Mouse (Mus musculus): ENCODE measurements around the gene Zbtb40.

Zbtb40 gene

GRCm38 (mm10) chr4:137048550-137049032 is at the start of gene Zbtb40:
Gene Zbtb40 (minus strand): TSS chr4:137048801.
- peak; percentile 59 to 91 for DNase-seq (ENCODE audit: low spot score in 2 of 2)

DNA sequence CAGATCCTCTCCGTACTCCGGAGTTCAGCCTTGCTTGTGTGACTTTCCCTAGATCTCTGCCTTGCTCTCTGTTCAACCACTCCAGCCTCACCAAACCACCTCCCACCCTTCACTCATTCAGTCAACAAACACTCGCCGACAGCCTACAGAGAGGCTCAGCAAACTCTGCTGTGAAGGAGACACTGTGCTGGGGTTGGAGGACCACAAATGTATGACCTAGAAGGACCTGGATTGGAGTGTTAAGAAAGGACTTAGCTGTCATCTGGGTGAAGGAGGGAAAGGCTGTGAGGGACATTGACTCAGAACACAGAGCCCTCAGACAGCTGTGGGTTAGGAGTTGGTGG is 49.4 kb upstream of the Zbtb40 start:
- DNase-seq (ENCODE audit: low spot score in 2 of 2), result no peak

DNA sequence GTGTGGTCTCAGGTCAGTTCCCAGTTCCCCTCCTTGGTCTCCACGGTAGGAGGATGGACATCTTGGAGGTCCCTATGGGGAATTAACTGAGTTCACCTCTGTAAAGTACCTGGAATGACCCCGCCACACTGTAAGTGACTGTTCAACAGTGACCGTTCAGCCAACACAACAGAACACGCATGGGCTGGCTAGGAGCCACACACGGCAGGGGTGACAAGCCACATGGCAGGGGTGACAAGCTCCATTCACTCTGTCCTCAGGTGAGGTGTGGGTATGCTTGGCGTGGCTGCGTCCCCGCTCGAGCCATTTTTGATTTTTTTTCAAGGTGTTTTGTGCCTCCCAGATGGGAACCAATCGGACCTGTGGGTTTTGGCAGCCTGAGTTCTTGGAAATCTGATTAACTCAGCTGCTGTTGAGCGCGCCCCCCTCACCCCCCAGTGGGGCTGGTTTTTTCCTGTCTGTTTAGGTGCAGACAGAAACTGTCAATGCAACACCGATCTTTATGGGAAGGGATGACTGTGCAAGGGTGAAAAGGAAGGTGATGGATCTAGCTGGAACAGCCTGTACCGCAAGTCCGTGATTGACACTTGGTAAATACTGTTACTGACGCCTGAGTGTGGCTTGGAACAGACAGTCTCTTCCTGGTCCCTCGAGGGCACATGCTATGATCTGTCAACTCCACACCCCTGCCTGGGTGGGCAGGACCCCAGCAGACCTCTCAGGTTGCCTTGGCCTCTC is 48.8 kb upstream of the Zbtb40 start:
- no peak for DNase-seq (ENCODE audit: low spot score in 2 of 2)

DNA sequence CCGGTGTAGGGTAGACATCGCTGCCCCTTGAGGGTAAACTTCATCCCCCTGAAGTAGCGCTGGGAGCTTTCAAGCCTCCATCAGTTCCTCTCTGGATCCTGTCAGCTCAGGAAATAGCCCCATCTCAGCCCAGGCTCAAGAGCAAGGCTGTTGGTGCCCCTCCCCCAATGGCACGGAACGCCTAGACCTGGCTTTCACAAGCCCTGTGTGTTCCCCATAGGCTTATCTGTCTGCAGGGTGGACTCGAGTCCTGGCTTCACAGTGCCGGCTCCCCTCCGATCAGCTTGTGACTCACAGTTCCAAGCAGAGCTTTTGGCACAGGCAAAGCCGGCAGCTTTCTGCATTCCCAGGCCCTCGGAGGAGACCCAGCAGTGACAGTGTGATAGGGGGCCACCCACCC is 47.8 kb upstream of the Zbtb40 start:
- DNase-seq (ENCODE audit: low spot score in 2 of 2), result no peak

GRCm38 (mm10) chr4:137085083-137085810 is 36.6 kb upstream of the Zbtb40 start:
- no peak for DNase-seq (ENCODE audit: low spot score in 2 of 2)

GRCm38 (mm10) chr4:137082866-137083265 is 34.3 kb upstream of the Zbtb40 start:
- no peak for DNase-seq (ENCODE audit: low spot score in 2 of 2)

DNA sequence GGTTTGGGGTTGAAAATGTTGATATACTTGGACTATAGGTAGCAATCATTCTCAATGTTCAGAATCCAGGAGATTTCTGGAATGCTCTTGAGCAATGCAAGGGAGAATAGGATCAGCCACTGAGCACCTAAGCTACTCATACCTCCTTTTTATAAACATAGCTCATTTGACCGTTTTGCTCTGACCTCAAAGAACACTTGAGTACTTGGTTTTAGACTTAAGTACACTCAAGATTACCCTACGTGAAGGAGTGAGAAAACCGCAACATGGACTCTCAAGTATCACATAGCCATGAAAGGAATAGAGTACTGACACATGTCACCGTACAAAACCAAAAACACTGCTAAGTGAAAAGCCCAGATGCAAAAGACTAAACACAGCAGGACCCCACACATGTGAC is 32.8 kb upstream of the Zbtb40 start:
- DNase-seq (ENCODE audit: low spot score in 2 of 2), result no peak

DNA sequence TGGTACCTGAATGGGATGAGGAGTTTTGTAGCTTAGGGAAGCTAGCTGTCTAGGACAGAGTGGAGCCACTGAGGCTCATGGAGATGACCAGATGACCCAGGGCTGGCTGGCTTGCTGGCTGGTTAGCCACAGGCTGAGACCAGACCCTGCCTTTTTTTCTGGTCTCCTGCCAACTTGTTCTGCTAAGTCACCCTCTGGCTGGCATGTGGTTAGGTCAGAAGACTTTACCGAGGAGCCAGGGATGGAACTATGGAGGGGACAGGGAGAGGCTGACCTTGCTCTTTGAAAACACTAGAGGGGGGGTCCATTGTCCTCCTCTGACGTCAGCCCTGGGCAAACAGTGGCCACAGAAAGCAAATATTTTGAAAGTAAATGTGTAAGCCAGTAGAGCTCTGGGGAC is 28.6 kb upstream of the Zbtb40 start:
- DNase-seq (ENCODE audit: low spot score in 2 of 2), result no peak

DNA sequence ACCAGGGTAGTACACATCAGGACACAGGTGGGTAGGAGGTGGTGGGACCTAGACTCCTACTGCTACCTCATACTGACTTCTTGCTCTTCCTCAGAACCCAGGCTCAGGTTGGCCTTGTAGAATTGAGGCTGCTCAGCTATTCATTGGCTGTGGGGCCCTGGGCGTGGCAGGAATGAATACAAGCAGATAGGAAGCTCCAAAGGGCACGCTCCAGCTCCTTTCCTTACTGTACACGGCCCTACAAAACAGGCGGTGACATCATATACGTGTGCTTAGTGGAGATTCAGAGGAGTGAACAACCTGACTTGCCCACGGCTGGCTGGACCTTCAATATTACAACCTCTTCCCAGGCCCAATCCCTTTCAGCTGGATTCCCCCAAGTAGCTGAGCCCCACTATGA is 22.6 kb upstream of the Zbtb40 start:
- no peak for DNase-seq (ENCODE audit: low spot score in 2 of 2)

DNA sequence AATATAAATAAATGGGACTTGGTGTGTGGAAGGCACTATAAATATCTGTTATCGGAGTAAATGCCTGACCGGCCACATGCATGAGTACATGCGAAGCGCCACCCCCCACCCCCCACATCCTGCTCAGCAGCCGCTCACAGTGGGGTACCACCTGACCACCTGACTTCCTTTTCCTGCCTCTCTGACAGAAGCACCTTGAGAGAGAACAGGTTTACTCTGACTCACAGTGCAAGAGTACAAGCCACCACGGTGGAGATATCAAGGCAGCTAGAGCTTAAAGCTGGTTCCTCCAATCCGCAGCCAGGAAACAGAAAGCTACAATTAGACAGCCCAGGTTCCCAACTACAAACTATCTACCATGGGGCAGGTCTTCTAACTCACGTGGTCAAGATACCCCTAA is 19.9 kb upstream of the Zbtb40 start:
- no peak for DNase-seq (ENCODE audit: low spot score in 2 of 2)

DNA sequence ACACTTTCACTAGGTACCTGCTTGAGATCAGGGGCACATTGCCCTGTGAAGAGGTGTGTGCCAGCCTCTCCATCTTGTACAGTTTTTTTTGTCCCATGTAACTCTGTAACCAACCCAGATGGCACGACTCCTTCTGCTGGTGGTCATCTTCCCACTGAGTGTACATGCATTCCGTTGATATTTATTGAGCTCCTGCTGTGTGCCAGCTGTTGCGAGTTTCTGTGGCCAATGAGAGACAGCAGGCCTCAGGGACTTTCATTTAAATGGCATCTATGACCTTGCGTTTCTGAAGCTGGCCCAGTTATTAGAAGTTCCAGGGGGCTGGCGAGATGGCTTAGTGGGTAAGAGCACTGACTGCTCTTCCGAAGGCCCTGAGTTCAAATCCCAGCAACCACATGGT is 17.2 kb upstream of the Zbtb40 start:
- no peak for DNase-seq (ENCODE audit: low spot score in 2 of 2)

DNA sequence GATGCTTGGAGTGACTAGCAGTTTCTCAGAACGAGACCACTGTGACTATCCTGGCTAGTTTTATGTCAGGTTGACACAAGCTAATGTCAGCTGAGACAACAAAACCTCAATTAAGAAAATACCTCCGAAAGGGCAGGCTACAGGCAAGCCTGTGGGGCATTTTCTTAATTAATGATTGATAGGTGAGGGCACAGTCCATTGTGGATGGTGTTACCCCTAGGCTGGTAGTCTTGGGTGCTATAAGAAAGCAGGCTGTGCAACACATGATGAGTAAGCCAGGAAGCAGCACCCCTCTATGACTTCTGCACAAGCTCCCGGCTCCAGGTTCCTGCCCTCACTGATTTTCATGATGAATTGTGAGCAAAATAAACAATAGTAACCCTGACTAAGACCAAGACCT is 6.3 kb upstream of the Zbtb40 start:
- no peak for DNase-seq (ENCODE audit: low spot score in 2 of 2)

DNA sequence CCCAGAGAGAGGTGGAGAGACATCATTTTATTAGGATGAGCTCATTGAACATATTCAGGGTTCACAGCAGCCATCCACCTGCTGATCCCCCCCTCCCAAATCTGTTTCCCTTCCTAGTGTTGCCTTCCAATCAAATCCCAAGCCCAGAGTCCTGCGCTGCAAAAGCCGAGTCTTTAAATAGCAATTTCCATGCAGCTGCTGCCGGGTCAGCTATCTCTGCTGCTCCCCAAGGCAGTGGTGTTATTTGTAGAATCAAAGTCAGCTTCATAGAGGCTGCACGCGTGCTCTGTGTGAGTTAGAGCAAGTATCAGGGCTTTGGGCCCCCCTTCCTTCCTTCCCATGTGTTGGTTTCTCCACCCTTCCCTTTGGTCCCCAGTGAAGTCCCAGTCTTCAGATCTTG is 5.2 kb upstream of the Zbtb40 start:
- no peak for DNase-seq (ENCODE audit: low spot score in 2 of 2)

GRCm38 (mm10) chr4:137047840-137048549 is 606 bp downstream of the Zbtb40 start:
- peak in 1 of 2 experiments; percentile 22 for DNase-seq (ENCODE audit: low spot score in 2 of 2)

- no peak for DNase-seq (ENCODE audit: low spot score in 2 of 2)
Observed at GRCm38 (mm10) chr4:137046110-137046509, 2.5 kb downstream of the Zbtb40 start.

DNA sequence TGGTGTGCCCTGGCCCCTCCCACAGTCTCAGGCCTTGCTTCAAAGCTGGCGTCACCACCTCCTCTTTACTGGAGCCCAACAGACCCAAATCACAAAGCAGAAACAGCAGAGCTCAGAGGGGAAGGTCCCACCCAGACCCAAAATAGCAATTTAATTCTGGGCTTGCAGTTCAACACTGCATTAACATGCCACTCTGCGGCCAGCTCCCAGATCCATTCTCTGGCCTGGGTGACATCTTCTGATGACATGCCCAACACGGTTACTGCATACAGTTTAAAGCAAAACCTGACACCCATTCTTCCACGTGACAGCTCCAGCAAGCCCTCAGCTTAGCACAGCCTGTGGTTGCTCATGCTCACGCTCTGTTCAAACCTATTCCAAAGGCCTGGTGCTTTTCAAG is 4.1 kb downstream of the Zbtb40 start:
- DNase-seq (ENCODE audit: low spot score in 2 of 2), result no peak

DNA sequence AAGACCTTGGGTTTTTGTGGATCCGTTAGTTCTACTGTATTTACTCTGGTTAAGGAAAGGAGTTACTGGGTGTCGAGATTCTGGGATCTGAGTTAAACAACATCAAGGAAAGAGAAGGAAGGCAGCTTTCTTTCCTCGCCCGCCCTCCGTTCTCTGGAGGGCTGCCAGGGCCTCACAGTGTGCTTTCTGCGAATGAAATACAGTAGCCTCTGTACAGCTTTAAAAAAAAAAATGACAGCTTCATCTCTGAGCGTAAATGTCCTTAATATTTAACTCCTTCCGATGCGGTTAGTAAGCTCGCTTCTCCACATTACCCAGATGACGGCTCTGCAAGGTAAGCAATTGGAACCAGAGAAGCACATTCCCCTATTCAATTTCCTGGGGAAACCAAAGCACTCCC is 4.8 kb downstream of the Zbtb40 start:
- no peak for DNase-seq (ENCODE audit: low spot score in 2 of 2)

GRCm38 (mm10) chr4:137042039-137042438 is 6.6 kb downstream of the Zbtb40 start:
- DNase-seq (ENCODE audit: low spot score in 2 of 2), result no peak

GRCm38 (mm10) chr4:137041161-137041621 is 7.4 kb downstream of the Zbtb40 start:
- no peak for DNase-seq (ENCODE audit: low spot score in 2 of 2)

- DNase-seq (ENCODE audit: low spot score in 2 of 2), result no peak
Observed at GRCm38 (mm10) chr4:137039441-137039840, 9.2 kb downstream of the Zbtb40 start.

- DNase-seq (ENCODE audit: low spot score in 2 of 2), result no peak
Observed at GRCm38 (mm10) chr4:137038501-137038900, 10.1 kb downstream of the Zbtb40 start.

DNA sequence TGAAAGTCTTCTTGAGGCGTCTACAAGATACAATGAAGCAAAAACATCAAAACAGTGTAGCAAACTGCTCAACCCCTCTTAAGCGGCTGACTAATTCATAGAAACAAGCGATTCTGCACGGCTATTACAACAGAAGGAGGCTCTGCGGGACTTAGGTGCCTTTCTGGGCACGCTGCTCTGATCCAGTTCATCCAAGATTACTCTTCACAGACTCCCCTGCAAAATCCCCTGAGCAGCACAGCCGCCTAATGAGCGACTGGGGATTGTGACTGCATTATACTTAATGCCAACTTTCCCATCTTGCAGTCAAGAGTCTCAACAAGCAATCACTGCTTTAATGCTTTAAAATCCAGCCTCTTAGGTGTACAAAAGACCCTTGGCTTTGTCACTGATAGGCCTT is 10.5 kb downstream of the Zbtb40 start:
- no peak for DNase-seq (ENCODE audit: low spot score in 2 of 2)
